Mouse (Mus musculus) urinary bladder, postnatal 36 days (tissue): ENCODE results near the gene Tmem63a.
"Not testable (repeated sequence)": the region's sequence is repeated elsewhere in the genome, so short reads cannot be mapped to it uniquely, and the experiment has no call there.

Source experiments
- DNase-seq, 2 experiments: peaks; one replicate each; pipeline ENCODE4 v3.0.0; 2022; ENCODE audit warnings: low spot score in 2 of 2, mixed read lengths in 1 of 2

Gene Tmem63a

DNA sequence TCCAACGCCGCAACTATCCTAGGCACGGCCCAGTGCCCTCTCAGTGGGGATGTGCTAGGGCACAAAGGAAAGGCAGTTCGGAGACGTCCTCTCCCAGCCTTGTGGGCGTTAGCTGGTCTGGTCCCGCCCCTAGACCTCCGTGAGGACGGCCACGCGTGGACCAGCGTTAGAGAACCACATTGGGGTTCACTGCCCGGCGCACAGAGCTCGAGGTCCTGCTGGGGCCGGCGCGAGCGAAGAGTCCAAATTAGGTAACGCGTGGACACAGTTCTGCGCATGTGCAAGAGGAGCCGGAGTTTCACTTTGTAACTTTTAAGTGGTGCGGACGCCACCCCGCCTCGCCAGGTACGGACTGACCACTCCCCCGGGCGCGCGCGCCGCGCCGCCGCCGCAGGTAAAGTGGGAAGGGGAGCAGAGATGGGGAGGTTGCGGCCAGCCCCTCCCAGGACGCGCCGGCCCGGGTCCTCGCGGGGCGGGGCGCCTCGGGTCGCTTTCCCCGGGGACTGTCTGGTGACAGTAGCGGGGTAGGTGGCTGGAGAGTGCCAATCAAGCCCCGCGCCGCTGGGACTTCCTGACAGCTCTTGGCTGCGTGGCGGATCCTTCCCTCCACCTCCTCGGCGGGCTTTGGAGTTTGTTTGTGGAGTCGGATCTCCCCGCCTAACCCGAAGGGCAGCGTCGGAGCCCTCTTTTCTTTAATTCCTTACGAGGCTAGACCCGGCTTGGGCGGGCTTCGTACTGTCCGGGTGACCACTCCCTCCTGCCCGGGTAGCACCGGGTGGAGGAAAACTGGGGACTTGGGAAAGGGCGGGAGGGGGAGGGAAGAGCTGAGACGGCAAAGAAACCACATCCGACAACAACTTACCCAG, at the start of gene Tmem63a:
TSS of gene Tmem63a (plus strand) at position 179 of the 866 bp plus-strand sequence.
- peak; percentile 80 for DNase-seq

DNA sequence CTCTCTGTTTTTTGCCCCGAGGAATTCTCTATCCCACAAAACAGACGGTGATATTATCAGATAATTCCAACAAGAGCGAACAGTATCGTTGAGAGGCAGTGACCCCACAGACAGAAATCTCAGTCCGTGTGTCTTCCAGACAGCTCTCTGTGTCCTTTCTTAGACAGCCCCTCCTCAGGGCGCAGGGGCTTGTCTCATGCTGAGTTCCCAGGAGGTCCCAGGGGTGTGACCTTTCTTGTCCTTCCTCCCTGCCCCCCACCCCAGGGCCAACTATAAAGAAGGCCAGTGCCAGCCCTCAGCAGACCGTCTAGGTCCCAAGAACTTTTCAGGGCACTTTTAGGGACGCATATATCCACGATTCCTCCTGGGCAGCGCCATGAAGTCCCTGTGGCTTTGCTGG, 49.3 kb upstream of the Tmem63a start, which contains the start of gene Lefty2:
TSS of gene Lefty2 (plus strand) at position 301 of the 400 bp plus-strand sequence.
- DNase-seq, result no peak

- DNase-seq, result not testable (repeated sequence)
These were observed 47.8 kb upstream of the Tmem63a start for GRCm38 (mm10) chr1:180894088-180894987.

DNA sequence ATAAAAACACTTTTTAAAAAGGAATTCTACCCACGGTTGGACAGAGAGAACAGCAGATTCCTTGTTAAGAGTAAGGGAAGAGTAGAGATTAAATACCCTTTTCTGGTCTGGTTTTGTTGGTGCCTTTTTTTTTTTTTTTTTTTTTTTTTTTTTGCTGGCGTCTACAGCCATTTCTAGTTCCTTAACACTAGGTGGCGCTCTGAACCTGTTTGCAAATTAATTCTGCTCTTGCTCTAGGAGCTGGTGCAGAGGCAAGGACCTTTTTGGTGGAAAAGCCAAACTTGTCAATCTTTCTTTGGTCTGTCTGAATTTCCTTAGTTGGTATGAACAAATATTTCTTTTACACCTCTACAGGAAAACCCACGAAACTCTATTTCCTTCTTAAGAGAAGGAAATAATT, 41.0 kb upstream of the Tmem63a start:
- no peak for DNase-seq

- DNase-seq, result no peak
These were observed 39.2 kb upstream of the Tmem63a start for GRCm38 (mm10) chr1:180902915-180903314.

DNA sequence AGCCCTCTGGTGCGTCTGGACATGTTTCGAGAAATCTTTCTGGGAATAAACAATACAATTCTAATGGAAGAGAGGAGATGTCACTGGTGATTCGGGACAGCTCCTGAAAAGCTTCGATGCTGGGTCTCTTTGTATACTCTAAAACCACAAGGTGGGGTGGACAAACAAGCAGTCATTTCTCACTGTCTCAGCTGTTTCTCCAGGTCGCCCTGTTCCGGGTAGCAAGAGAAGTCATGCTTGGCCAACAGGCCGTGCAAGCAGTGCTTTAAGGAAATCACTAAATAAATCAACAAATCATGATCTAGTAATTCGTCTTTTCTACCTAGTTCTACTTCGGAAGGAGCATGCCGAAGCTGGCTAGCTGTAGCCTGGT, 38.5 kb upstream of the Tmem63a start:
- peak in 1 of 2 experiments; percentile 29 for DNase-seq

DNA sequence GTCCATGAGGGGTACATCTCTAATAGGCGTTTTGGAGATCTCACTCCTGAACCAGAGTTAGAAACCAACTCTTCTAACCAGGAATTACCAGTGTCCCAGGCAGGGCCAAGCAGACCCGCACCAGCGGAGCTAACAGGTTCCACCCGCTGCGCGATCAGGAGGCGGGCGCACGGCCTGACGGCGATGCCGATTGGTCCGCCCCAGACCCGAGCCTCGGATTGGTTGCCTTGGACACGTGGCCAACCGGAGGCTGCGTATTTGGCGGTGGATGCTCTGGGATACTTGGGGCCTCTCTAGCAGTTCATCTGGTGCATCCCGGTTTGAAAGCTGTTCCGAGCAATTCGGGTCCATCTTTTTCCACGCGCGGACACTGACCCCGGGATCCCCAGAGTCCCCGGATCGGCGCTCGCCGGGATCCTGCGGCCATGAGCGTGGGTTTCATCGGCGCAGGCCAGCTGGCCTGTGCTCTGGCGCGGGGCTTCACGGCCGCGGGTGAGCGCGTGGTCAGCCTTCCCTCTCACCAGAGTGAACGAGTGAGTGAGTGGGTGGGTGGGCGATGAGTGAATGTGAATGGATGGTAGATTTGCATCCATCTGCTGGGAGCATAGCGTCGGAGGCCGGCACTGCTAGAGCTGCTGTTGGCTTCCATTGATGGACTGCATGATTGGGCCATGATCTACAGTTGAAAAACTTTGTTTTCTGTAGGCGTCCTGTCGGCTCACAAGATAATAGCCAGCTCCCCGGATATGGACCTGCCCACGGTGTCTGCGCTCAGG, 37.9 kb upstream of the Tmem63a start, which contains the start of gene Pycr2:
TSS of gene Pycr2 (plus strand) at position 255 of the 776 bp plus-strand sequence.
- peak; percentile 87 to 93 for DNase-seq

- no peak for DNase-seq
These were observed 37.4 kb upstream of the Tmem63a start for GRCm38 (mm10) chr1:180904815-180905080.

DNA sequence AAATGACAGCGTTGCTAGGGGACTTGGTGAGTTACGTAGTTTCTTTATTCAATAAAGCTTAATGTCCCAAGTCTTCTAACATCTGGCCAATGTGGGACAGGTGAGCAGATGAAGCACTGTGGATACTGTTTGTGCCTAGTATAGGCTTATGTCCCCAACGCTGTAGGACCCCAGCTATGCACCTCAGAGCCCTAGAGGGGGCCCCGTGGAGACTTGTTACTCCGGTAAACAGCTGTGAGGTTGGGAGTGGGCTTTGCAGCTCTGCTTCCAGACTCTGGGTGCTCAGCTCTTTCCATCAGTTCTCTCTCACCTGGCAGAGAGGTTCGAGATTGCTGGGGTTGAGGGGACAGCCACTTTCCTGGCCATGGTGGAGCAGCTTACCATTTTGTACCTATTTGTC, 36.8 kb upstream of the Tmem63a start:
- no peak for DNase-seq

- DNase-seq, result no peak
These were observed 36.3 kb upstream of the Tmem63a start for GRCm38 (mm10) chr1:180905876-180906275.

GRCm38 (mm10) chr1:180906461-180907147, 35.5 kb upstream of the Tmem63a start:
- DNase-seq, result no peak

- no peak for DNase-seq
These were observed 31.0 kb upstream of the Tmem63a start for GRCm38 (mm10) chr1:180911138-180911537.

GRCm38 (mm10) chr1:180911653-180912287, 30.4 kb upstream of the Tmem63a start:
- peak; percentile 32 to 35 for DNase-seq

- DNase-seq, result no peak
These were observed 29.4 kb upstream of the Tmem63a start for GRCm38 (mm10) chr1:180912792-180913191.

DNA sequence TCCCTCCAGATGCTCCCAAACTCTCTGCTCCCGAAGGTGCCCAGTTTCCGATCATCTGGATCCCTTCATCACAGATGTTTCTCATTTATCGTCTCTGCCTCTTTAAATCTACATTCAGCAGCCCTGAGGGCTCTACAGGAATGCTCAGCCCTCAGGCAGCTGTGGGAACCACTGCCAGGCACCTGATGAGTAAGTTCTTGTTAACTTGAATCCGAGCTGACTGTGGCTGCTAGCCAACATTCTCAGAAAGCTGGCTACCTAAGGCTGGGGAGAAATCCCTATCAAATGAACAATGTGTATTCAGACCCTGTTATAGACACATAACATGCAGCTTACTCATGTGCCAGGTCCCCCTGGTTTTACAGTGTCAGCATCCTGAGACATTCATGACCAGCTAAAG, 28.3 kb upstream of the Tmem63a start:
- no peak for DNase-seq

DNA sequence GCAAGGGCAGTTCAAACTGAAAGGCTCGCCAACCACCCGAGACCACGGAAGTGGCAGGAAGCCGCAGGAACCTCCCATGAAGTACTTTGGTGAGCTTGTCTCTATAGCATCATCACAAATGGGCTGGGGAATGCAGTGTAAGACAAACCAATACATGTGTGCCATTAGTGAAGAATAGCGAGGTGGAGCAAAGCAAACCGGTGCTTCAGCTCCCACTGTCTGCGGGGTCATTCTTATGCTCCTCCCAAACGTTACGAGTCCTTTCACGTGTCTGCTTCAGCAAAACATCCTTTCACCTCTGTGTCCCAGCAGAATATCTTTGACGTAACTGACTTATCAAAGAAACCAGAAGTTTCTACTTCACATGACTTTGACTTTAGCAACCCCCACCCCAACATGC, 25.7 kb upstream of the Tmem63a start:
- no peak for DNase-seq

GRCm38 (mm10) chr1:180917053-180917452, 25.1 kb upstream of the Tmem63a start:
- DNase-seq, result no peak

- no peak for DNase-seq
These were observed 22.5 kb upstream of the Tmem63a start for GRCm38 (mm10) chr1:180919686-180920085.

- DNase-seq, result no peak
These were observed 19.7 kb upstream of the Tmem63a start for GRCm38 (mm10) chr1:180922273-180923048.

DNA sequence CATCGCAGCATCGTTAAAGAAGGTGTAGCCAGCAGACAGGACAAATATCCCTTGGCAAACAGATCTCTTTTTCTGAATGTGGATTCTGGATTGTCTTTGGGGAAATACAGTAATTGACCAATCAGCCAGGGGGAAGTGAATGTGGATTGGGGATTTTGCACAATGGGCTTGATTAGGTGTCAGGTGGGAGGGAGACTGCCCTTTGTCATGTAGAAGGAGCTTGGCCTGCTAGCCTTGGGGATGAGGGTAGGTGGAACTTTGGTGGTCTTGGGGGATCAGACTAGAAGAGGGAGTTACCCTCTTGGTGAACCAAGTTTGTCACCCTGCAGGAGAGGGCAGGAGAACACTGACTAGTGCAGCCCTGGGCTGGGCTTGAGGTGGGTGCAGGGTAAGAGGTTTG, 17.4 kb upstream of the Tmem63a start:
- DNase-seq, result no peak
